Mouse (Mus musculus) limb, embryonic 10.5 days (tissue): ENCODE results near the gene Atp6v0d1. TPM values are rescaled to one million over a fixed set of nuclear protein-coding genes. Genes with fewer than 3 reads are reported as not detected.

ENCODE experiments used
- DNase-seq: peaks from one replicate; pipeline ENCODE4 v3.0.0-alpha.2; 2017; ENCODE audit warnings: low spot score
- H3K27ac ChIP-seq: fragments of 300-500 bp; sonication (generic); 2 replicates; pipeline ENCODE4 v1.5.1; 2016; ENCODE audit warnings: mild to moderate bottlenecking
- H3K27me3 ChIP-seq: fragments of 300-500 bp; sonication (generic); 2 replicates; pipeline ENCODE4 v1.6.1; 2016; ENCODE audit warnings: low read depth, mild to moderate bottlenecking; ENCODE audit not compliant: poor library complexity, severe bottlenecking
- H3K36me3 ChIP-seq: fragments of 300-500 bp; sonication (generic); 2 replicates; pipeline ENCODE4 v1.6.1; 2016; ENCODE audit warnings: mild to moderate bottlenecking, moderate library complexity
- H3K4me1 ChIP-seq: fragments of 300-500 bp; sonication (generic); 2 replicates; pipeline ENCODE4 v1.6.1; 2016
- H3K4me3 ChIP-seq: fragments of 300-500 bp; sonication (generic); 2 replicates; pipeline ENCODE4 v1.5.1; 2016; ENCODE audit warnings: mild to moderate bottlenecking, moderate library complexity
- H3K9me3 ChIP-seq: fragments of 300-500 bp; sonication (generic); replicated peaks from 2 replicates; pipeline ENCODE4 v1.6.1; 2016; ENCODE audit warnings: mild to moderate bottlenecking
- WGBS: fragments of 180-500 bp; shearing (Covaris S2); methylation state at CpG from one replicate; pipeline ENCODE4 v1.1.7; 2016; 5-methylcytosine and 5-hydroxymethylcytosine counted together
- polyA plus RNA-seq: library from polyadenylated mRNA; unstranded; fragments of >200 nt; fragmentation: Nextera tagmentation; extraction: Ambion mirVana; gene quantifications from 2 replicates; pipeline ENCODE4 v1.2.1, GENCODE M21; 2016

Atp6v0d1 gene
- polyA plus RNA-seq, 1 experiment from 2014 or later, result 68.6 TPM

DNA sequence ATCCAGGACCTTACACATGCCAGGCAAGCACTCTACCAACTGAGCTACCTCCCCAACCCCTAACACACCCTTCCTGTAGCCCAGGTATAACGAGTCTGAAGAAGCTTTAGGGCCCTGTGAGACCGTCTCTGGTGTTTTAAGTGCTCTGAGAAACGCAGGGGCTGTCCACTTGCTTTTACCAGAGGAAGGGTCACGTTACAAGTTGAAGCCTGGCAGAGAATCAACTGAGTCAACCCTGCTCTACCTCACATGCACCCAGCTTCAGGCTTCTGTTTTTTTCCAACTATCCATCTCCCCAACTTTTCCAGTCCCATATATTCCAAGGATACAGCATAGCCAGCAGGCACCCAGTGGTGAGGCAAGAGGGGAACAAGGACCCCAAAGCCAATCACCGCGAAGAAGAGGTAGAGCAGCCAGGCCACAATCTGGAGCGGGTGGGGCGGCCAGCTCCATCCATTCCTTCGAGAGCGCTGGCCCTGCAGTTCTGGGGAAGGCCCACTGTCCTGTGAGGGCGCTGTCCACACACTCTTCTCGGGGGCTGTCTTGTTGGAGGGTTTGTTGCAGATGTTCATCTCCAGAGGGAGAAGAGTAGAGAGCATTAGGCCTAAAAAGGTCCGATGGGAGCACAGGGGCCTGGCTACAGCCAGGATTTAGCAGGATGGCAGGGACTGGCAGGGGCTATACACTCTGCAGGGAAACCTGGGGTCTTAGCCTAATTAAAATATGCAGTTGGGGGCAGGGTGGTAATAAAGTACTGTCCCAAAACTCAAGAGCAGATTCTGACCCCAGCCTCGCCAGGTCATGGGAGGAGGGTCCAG is 82.4 kb downstream of the Atp6v0d1 start:
- H3K36me3 ChIP-seq, result peaks cover 11% of the 10 kb centered on the region; the same call in 1 of the 2 replicates
- H3K4me1 ChIP-seq, result peaks cover 38% of the 10 kb centered on the region
- peak overlapping the region; percentile 51; the same call in 1 of the 2 replicates for H3K27ac ChIP-seq
- DNase-seq, result peak; percentile 70
- 22% methylated on average over 14 of the region's 14 CpGs for WGBS
- no peak overlapping the region for H3K4me3 ChIP-seq
- H3K27me3 ChIP-seq, result no peaks in the 10 kb centered on the region
- H3K9me3 ChIP-seq, result no peaks in the 10 kb centered on the region

GRCm38 (mm10) chr8:105482123-105482522 is 83.7 kb downstream of the Atp6v0d1 start:
- Histone ChIP-seq H3K4me3 (no peak overlapping the region), H3K27me3 (no peaks in the 10 kb centered on the region), H3K36me3 (peaks cover 11% of the 10 kb centered on the region), H3K9me3 (no peaks in the 10 kb centered on the region), H3K4me1 (peaks cover 38% of the 10 kb centered on the region), H3K27ac (0 out of 2 replicates have a peak overlapping the region, but pooled peaks have one; percentile 66)
- WGBS, result 79% methylated on average over 8 of the region's 8 CpGs
- no peak for DNase-seq

GRCm38 (mm10) chr8:105481453-105481852 is 84.4 kb downstream of the Atp6v0d1 start:
- peak; percentile 69 for DNase-seq
- no peaks in the 10 kb centered on the region for H3K27me3 ChIP-seq
- peaks cover 11% of the 10 kb centered on the region for H3K36me3 ChIP-seq
- peak overlapping the region; percentile 66 for H3K27ac ChIP-seq
- WGBS, result 70% methylated on average over 6 of the region's 6 CpGs
- H3K9me3 ChIP-seq, result no peaks in the 10 kb centered on the region
- H3K4me1 ChIP-seq, result peaks cover 45% of the 10 kb centered on the region
- H3K4me3 ChIP-seq, result no peak overlapping the region

GRCm38 (mm10) chr8:105481013-105481412 is 84.8 kb downstream of the Atp6v0d1 start:
- H3K27ac ChIP-seq, result peak overlapping the region; percentile 66
- DNase-seq, result no peak
- H3K4me3 ChIP-seq, result no peak overlapping the region
- peaks cover 11% of the 10 kb centered on the region for H3K36me3 ChIP-seq
- H3K4me1 ChIP-seq, result peaks cover 47% of the 10 kb centered on the region
- no peaks in the 10 kb centered on the region for H3K9me3 ChIP-seq
- 0 out of 2 replicates have a peak, but pooled peaks cover 3% of the 10 kb centered on the region for H3K27me3 ChIP-seq
- WGBS, result 40% methylated on average over 2 of the region's 2 CpGs

DNA sequence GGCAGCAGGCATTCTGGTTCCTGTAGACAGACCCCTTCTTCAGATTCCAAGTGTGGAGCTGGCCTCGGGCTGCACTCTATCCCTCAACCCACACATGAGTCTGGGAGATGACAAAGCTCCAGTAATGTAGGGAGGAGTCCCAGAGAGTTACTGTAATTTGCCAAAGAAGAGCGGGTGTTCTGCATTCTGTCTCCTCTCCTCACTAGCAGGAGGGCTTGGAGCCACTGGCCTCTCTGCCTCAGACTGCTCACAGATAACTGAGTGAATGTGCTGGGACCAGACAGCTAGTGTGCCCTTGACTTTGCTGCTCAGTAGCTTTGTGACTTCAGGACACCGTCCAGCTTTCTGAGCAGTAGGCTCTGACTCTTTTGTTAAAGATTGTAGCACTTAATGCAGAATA is 88.1 kb downstream of the Atp6v0d1 start:
- H3K4me1 ChIP-seq, result peaks cover 58% of the 10 kb centered on the region
- peaks cover 24% of the 10 kb centered on the region for H3K36me3 ChIP-seq
- H3K4me3 ChIP-seq, result no peak overlapping the region
- WGBS, result 85% methylated on average over 3 of the region's 3 CpGs
- H3K27ac ChIP-seq, result no peak overlapping the region
- H3K9me3 ChIP-seq, result no peaks in the 10 kb centered on the region
- no peak for DNase-seq
- H3K27me3 ChIP-seq, result peaks cover 34% of the 10 kb centered on the region

DNA sequence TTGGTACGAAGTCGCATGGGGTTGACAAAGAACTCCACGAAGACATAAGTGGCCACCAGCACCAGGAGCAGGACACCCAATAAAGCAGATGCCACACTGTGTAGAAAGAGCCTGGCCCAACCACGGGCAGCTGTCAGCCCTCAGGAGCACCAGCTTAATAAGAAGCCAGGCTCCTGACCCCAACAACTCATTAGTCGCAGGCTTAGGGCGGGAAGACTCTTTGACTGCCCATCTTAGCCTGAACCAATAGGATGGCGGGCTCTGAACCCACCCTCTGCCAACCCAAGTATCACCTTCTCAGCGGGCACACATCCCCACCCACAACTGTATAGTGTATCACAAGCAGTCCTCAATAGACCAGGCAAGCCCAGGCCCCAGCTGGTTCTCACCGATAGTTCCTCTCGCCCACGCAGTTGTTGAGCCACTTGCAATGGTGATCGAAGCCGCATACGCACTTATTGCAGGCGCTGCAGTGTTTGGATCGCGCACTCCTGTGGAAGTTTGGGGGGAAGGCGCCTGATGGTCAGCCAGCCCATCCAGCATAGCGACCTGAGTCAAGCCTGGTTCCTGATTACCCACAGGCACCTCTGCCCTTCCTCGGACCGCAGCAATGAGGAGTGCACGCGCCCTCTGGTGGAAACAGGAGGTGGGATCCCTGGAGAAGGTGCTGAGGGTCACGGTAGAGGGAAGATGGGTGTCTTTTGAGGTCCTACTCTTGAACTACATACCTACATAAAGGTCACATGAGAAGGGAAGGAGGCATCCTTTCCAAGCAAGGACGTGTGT is 89.0 kb downstream of the Atp6v0d1 start:
- Histone ChIP-seq H3K27ac (peak overlapping the region; percentile 9; the same call in 1 of the 2 replicates), H3K4me3 (no peak overlapping the region), H3K9me3 (no peaks in the 10 kb centered on the region), H3K27me3 (peaks cover 44% of the 10 kb centered on the region), H3K36me3 (peaks cover 21% of the 10 kb centered on the region), H3K4me1 (peaks cover 65% of the 10 kb centered on the region)
- peak; percentile 73 for DNase-seq
- WGBS, result 35% methylated on average over 25 of the region's 25 CpGs

GRCm38 (mm10) chr8:105476161-105476560 is 89.7 kb downstream of the Atp6v0d1 start:
- 94% methylated on average over 7 of the region's 7 CpGs for WGBS
- peaks cover 49% of the 10 kb centered on the region for H3K27me3 ChIP-seq
- peaks cover 66% of the 10 kb centered on the region for H3K4me1 ChIP-seq
- peaks cover 16% of the 10 kb centered on the region; the same call in 1 of the 2 replicates for H3K36me3 ChIP-seq
- no peak overlapping the region for H3K4me3 ChIP-seq
- H3K27ac ChIP-seq, result peak overlapping the region; percentile 21; the same call in 1 of the 2 replicates
- H3K9me3 ChIP-seq, result no peaks in the 10 kb centered on the region
- no peak for DNase-seq

GRCm38 (mm10) chr8:105475742-105476141 is 90.1 kb downstream of the Atp6v0d1 start:
- no peak overlapping the region for H3K4me3 ChIP-seq
- peaks cover 16% of the 10 kb centered on the region; the same call in 1 of the 2 replicates for H3K36me3 ChIP-seq
- DNase-seq, result no peak
- H3K9me3 ChIP-seq, result no peaks in the 10 kb centered on the region
- peaks cover 49% of the 10 kb centered on the region for H3K27me3 ChIP-seq
- peak overlapping the region; percentile 21; the same call in 1 of the 2 replicates for H3K27ac ChIP-seq
- peaks cover 66% of the 10 kb centered on the region for H3K4me1 ChIP-seq
- 93% methylated on average over 8 of the region's 8 CpGs for WGBS

- 41% methylated on average over 4 of the region's 4 CpGs for WGBS
- H3K27me3 ChIP-seq, result peaks cover 49% of the 10 kb centered on the region
- peaks cover 16% of the 10 kb centered on the region; the same call in 1 of the 2 replicates for H3K36me3 ChIP-seq
- no peak for DNase-seq
- peaks cover 66% of the 10 kb centered on the region for H3K4me1 ChIP-seq
- no peaks in the 10 kb centered on the region for H3K9me3 ChIP-seq
- H3K4me3 ChIP-seq, result no peak overlapping the region
- H3K27ac ChIP-seq, result 0 out of 2 replicates have a peak overlapping the region, but pooled peaks have one; percentile 12
Observed at GRCm38 (mm10) chr8:105475254-105475653, 90.6 kb downstream of the Atp6v0d1 start.

DNA sequence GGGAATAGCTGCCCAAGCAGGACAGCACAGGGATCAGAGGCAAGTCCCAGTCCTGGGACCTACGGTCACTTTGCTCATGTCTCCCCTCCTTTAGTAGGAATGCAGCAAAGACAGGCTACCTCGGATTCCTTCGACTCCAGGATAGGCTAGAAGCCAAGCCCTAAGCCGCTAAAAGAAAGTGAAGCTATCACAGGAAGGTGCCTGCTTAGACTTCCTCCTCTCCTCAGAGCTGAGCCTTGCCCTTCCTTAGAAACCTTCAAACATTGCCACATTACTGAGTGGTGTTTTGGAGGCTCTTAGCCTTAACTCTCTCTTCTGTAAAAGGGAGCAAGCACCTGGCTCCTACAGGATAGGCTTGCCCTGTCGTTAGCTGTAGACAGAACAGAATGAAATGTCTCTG is 91.2 kb downstream of the Atp6v0d1 start:
- 50% methylated on average over 5 of the region's 5 CpGs for WGBS
- Histone ChIP-seq H3K4me3 (0 out of 2 replicates have a peak overlapping the region, but pooled peaks have one; percentile 20), H3K9me3 (no peaks in the 10 kb centered on the region), H3K36me3 (peaks cover 16% of the 10 kb centered on the region; the same call in 1 of the 2 replicates), H3K27ac (peak overlapping the region; percentile 12; the same call in 1 of the 2 replicates), H3K27me3 (peaks cover 55% of the 10 kb centered on the region), H3K4me1 (peaks cover 71% of the 10 kb centered on the region)
- no peak for DNase-seq
